5 mouse cellular contexts compared by ENCODE assay signal in the genomic region with DNA sequence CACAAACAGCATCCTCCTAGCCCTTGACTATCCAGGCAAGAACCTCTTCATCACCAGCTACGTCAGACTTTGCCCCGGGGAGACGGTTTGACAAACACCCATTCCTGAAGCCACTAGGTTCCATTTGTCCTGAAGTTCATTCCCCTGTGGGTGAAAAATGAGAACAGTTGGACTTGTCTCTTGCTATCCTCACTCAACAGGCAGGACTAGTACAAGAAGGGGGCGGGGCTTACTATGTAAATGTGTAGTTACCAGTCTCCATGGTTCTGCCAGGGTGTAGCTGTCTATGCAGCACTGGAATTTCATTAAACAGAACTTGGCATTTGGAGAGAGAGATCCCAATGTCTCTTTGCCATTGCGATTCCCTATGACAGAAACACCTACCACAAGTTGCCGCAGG.
"Had no signal": no experiment of that assay in that cellular context is flagged by ENCODE, and none has a peak within 500 bp of the region (broad histone marks: within the 10 kb centered on the region; RNA-seq: fewer than 3 reads in every experiment).

No protein-coding gene starts in this region.

- DNase-seq: liver; liver, embryonic 13.5 days; liver, postnatal 0 days; lung, postnatal 14 days; thymus, postnatal 4 days had no signal
